12 mouse cellular contexts compared by ENCODE assay signal in genomic region chr3:101611813-101612491, GRCm38 (mm10). TPM values are rescaled to one million over a fixed set of nuclear protein-coding genes. Genes with fewer than 3 reads are reported as not detected.
DNase-seq lines count a peak whose midpoint lies in the region; ATAC-seq lines count a peak whose summit lies in the region.
"Had no signal": no experiment of that assay in that cellular context is flagged by ENCODE, and none has a peak within 500 bp of the region (broad histone marks: within the 10 kb centered on the region; RNA-seq: fewer than 3 reads in every experiment).

No protein-coding gene starts in this region.

- H3K27me3 ChIP-seq in forebrain, embryonic 15.5 days: no peaks in the 10 kb centered on the region
- H3K27me3 ChIP-seq in forebrain, embryonic 11.5 days (ENCODE audit: control insufficient read depth, insufficient read depth, low read length): no peaks in the 10 kb centered on the region
- H3K27me3 ChIP-seq in kidney, embryonic 15.5 days: 0 out of 2 replicates have a peak, but pooled peaks cover 3% of the 10 kb centered on the region
- H3K27me3 ChIP-seq in hindbrain, embryonic 16.5 days (replicated peaks; ENCODE audit: control insufficient read depth, insufficient read depth, low read length): no peaks in the 10 kb centered on the region

- DNase-seq in forebrain, embryonic 11.5 days (ENCODE audit: low spot score): no peak
- no peak for DNase-seq in kidney, adult 11 months
- DNase-seq in mesoderm, embryonic 11.5 days (ENCODE audit: low read depth, low spot score): peak; percentile 77
- DNase-seq in spleen, postnatal 36 days (ENCODE audit: low spot score in 2 of 2): no peak
- no peak for DNase-seq in layer of hippocampus, adult 9-10 months (ENCODE audit: low spot score)
- DNase-seq: adrenal gland, postnatal 14 days; cerebellum, adult 11 months; gastrocnemius, postnatal 10 days had no signal

- no peaks in the 10 kb centered on the region for H3K36me3 ChIP-seq in forebrain, embryonic 15.5 days
- H3K36me3 ChIP-seq in forebrain, embryonic 11.5 days (ENCODE audit: control insufficient read depth, insufficient read depth, low read length): no peaks in the 10 kb centered on the region
- no peaks in the 10 kb centered on the region for H3K36me3 ChIP-seq in kidney, embryonic 15.5 days
- no peaks in the 10 kb centered on the region for H3K36me3 ChIP-seq in hindbrain, embryonic 16.5 days (ENCODE audit: control insufficient read depth, insufficient read depth, low read length)

- no peak; the same call in 1 of the 2 replicates for ATAC-seq in forebrain, embryonic 15.5 days (replicated peaks)
- ATAC-seq in forebrain, embryonic 11.5 days (replicated peaks; ENCODE audit: low FRiP score): no peak
- peak; percentile 89 for ATAC-seq in kidney, embryonic 15.5 days (replicated peaks; ENCODE audit: low FRiP score)
- peak; percentile 66; the same call in 1 of the 2 replicates for ATAC-seq in hindbrain, embryonic 16.5 days

- H3K4me3 ChIP-seq in forebrain, embryonic 15.5 days: no peak overlapping the region
- no peak overlapping the region for H3K4me3 ChIP-seq in forebrain, embryonic 11.5 days (ENCODE audit: low read depth, low read length)
- no peak overlapping the region for H3K4me3 ChIP-seq in kidney, embryonic 15.5 days (replicated peaks)
- no peak overlapping the region for H3K4me3 ChIP-seq in hindbrain, embryonic 16.5 days (ENCODE audit: low read length)
- H3K4me3 ChIP-seq: myocyte had no signal

- H3K4me1 ChIP-seq in forebrain, embryonic 15.5 days: peaks cover 15% of the 10 kb centered on the region
- no peaks in the 10 kb centered on the region for H3K4me1 ChIP-seq in forebrain, embryonic 11.5 days (replicated peaks; ENCODE audit: control insufficient read depth, insufficient read depth, low read length)
- H3K4me1 ChIP-seq in kidney, embryonic 15.5 days: peaks cover 27% of the 10 kb centered on the region
- peaks cover 11% of the 10 kb centered on the region for H3K4me1 ChIP-seq in hindbrain, embryonic 16.5 days (ENCODE audit: control insufficient read depth, insufficient read depth, low read depth, low read length)

- 66% methylated on average over 10 of the region's 10 CpGs for WGBS in forebrain, embryonic 15.5 days
- 67% methylated on average over 10 of the region's 10 CpGs for WGBS in forebrain, embryonic 11.5 days
- WGBS in kidney, embryonic 15.5 days: 20% methylated on average over 10 of the region's 10 CpGs
- WGBS in hindbrain, embryonic 16.5 days: 55% methylated on average over 10 of the region's 10 CpGs

- no peak overlapping the region for H3K9ac ChIP-seq in forebrain, embryonic 15.5 days (replicated peaks)
- no peak overlapping the region for H3K9ac ChIP-seq in forebrain, embryonic 11.5 days (ENCODE audit: low read length)
- no peak overlapping the region for H3K9ac ChIP-seq in kidney, embryonic 15.5 days
- no peak overlapping the region for H3K9ac ChIP-seq in hindbrain, embryonic 16.5 days (ENCODE audit: low read depth, low read length)

- H3K27ac ChIP-seq in forebrain, embryonic 15.5 days (replicated peaks): peak overlapping the region; percentile 61; the same call in 1 of the 2 replicates
- H3K27ac ChIP-seq in forebrain, embryonic 11.5 days (ENCODE audit: low read depth, low read length): no peak overlapping the region
- H3K27ac ChIP-seq in kidney, embryonic 15.5 days: peak overlapping the region; percentile 78
- no peak overlapping the region; the same call in 1 of the 2 replicates for H3K27ac ChIP-seq in hindbrain, embryonic 16.5 days (ENCODE audit: low read depth, low read length)

- no peaks in the 10 kb centered on the region for H3K9me3 ChIP-seq in forebrain, embryonic 15.5 days
- no peaks in the 10 kb centered on the region for H3K9me3 ChIP-seq in forebrain, embryonic 11.5 days (ENCODE audit: control insufficient read depth, low read length)
- H3K9me3 ChIP-seq in kidney, embryonic 15.5 days (replicated peaks): no peaks in the 10 kb centered on the region
- no peaks in the 10 kb centered on the region for H3K9me3 ChIP-seq in hindbrain, embryonic 16.5 days (ENCODE audit: control insufficient read depth, low read length)

- no peak overlapping the region for H3K4me2 ChIP-seq in forebrain, embryonic 15.5 days (replicated peaks)
- no peak overlapping the region for H3K4me2 ChIP-seq in forebrain, embryonic 11.5 days (ENCODE audit: low read depth, low read length, severe bottlenecking)
- H3K4me2 ChIP-seq in kidney, embryonic 15.5 days: peak overlapping the region; percentile 26; the same call in 1 of the 2 replicates
- H3K4me2 ChIP-seq in hindbrain, embryonic 16.5 days (ENCODE audit: low read length): no peak overlapping the region

RNA-seq across cellular contexts. Expression of gene Atp1a1, which starts 7.5 kb away (rescaled TPM):
- 39.7 and 43.7 TPM in 2 replicates for polyA plus RNA-seq in forebrain, embryonic 15.5 days (2015; fragmentation: Nextera tagmentation; extraction: Ambion mirVana)
- polyA plus RNA-seq in forebrain, embryonic 11.5 days (2014; fragmentation: Nextera tagmentation; extraction: Ambion mirVana): 121 and 122 TPM in 2 replicates
- 220 and 247 TPM in 2 replicates for polyA plus RNA-seq in kidney, embryonic 15.5 days (2015; fragmentation: Nextera tagmentation; extraction: Ambion mirVana)
- polyA plus RNA-seq in hindbrain, embryonic 16.5 days (2015; fragmentation: Nextera tagmentation; extraction: Ambion mirVana): 67.5 and 74.9 TPM in 2 replicates

Comparison
In these comparisons a context has a peak if more than half of its experiments do, and no peak if none do; other contexts are left out.
1. H3K27ac ChIP-seq: peak in forebrain, embryonic 15.5 days (single experiment) and kidney, embryonic 15.5 days (single experiment); none in forebrain, embryonic 11.5 days (single experiment) and hindbrain, embryonic 16.5 days (single experiment).
2. ATAC-seq: peak in kidney, embryonic 15.5 days (single experiment) and hindbrain, embryonic 16.5 days (single experiment); none in forebrain, embryonic 15.5 days (single experiment) and forebrain, embryonic 11.5 days (single experiment).